Mouse (Mus musculus) right cerebral cortex, postnatal 25 days (tissue): ENCODE measurements around the gene Dolk.

Experiments used
- DNase-seq: peaks from one replicate; pipeline ENCODE4 v3.0.0; 2022

The Dolk gene

GRCm38 (mm10) chr2:30249182-30249581 is 37.0 kb downstream of the Dolk start:
- no peak for DNase-seq

- DNase-seq: no peak
These were observed 38.5 kb downstream of the Dolk start for GRCm38 (mm10) chr2:30247681-30248080.

- no peak for DNase-seq
These were observed 39.1 kb downstream of the Dolk start for GRCm38 (mm10) chr2:30247036-30247435.

GRCm38 (mm10) chr2:30244595-30245178 is 41.4 kb downstream of the Dolk start:
- no peak for DNase-seq

GRCm38 (mm10) chr2:30243391-30243790 is 42.7 kb downstream of the Dolk start:
- no peak for DNase-seq

- no peak for DNase-seq
These were observed 43.6 kb downstream of the Dolk start for GRCm38 (mm10) chr2:30242509-30242908.

GRCm38 (mm10) chr2:30240267-30240666 is 45.9 kb downstream of the Dolk start, which contains the start of gene Gm28035:
TSS of gene Gm28035 (plus strand) at chr2:30240567.
- DNase-seq: no peak

- no peak for DNase-seq
These were observed 46.4 kb downstream of the Dolk start for GRCm38 (mm10) chr2:30239777-30240176.

GRCm38 (mm10) chr2:30238906-30239465 is 47.1 kb downstream of the Dolk start:
- no peak for DNase-seq

- peak; percentile 70 for DNase-seq
These were observed 48.3 kb downstream of the Dolk start for GRCm38 (mm10) chr2:30237881-30238280.

GRCm38 (mm10) chr2:30237199-30237880 is 48.8 kb downstream of the Dolk start, which contains the start of gene Lrrc8a:
TSS of gene Lrrc8a (plus strand) at chr2:30237715.
- DNase-seq: peak; percentile 100

GRCm38 (mm10) chr2:30236426-30237198 is 49.5 kb downstream of the Dolk start:
- no peak for DNase-seq

GRCm38 (mm10) chr2:30235593-30235992 is 50.5 kb downstream of the Dolk start:
- DNase-seq: no peak
